Mouse (Mus musculus) splenic B cell, adult 2 months (primary cell): Measurements from ENCODE around the gene Dcaf4.

Experiments used
- DNase-seq: peaks from one replicate; pipeline ENCODE4 v3.0.0-alpha.2; 2011; ENCODE audit warnings: low read depth, low spot score
- H3K27me3 ChIP-seq: 2 replicates; pipeline ENCODE4 v1.6.1; 2012; ENCODE audit warnings: mild to moderate bottlenecking, low read length, moderate library complexity, mixed read lengths; ENCODE audit not compliant: control insufficient read depth, poor library complexity, insufficient read depth, severe bottlenecking
- H3K36me3 ChIP-seq: 2 replicates; pipeline ENCODE4 v1.6.1; 2012; ENCODE audit warnings: mild to moderate bottlenecking, low read length, moderate library complexity, mixed read lengths; ENCODE audit not compliant: control insufficient read depth, poor library complexity, insufficient read depth, severe bottlenecking

Dcaf4 gene

GRCm38 (mm10) chr12:83513185-83513584 lies 7.1 kb upstream of the Dcaf4 start:
- no peaks in the 10 kb centered on the region for H3K27me3 ChIP-seq
- no peaks in the 10 kb centered on the region for H3K36me3 ChIP-seq
- DNase-seq, result no peak

DNA sequence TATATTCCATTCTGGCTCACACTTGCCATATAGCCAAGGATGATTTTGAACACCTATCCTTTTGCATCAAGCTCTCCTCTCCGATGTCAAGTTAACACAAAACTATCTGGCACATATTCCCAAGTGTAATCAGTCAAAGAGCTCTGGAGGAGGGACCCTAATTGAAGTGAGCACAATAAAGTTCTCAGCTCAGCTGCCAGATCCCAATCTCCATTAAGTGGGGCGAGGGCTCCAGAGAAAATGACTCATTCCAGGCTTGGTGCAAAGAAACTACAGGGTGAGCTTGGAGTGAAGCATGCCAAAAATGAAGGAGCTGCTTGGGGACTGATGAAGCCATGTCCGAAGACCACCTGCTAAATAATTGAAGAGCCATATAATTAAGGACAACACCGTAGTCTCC lies 6.0 kb upstream of the Dcaf4 start:
- DNase-seq, result no peak
- Histone ChIP-seq H3K36me3 (no peaks in the 10 kb centered on the region), H3K27me3 (no peaks in the 10 kb centered on the region)

DNA sequence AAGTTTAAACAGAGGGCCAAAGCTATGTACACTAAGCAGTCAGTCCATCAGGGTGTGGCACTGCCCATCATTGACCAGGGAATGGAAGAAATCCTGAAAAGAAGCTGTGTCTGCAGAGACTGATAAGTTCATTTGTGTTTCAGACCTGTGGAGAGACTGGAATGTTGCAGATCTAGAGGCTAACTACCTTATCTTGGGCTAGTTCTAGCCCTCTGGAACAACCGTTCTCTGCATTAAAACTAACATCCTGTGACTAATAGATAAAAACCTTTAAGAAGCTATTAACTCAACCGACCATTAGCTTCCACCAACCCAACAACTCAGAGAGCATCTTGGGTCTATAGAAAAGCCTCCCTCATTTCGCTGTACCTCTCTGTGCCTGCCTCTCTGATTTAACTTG lies 2.7 kb upstream of the Dcaf4 start:
- no peak for DNase-seq
- no peaks in the 10 kb centered on the region for H3K27me3 ChIP-seq
- H3K36me3 ChIP-seq, result no peaks in the 10 kb centered on the region

DNA sequence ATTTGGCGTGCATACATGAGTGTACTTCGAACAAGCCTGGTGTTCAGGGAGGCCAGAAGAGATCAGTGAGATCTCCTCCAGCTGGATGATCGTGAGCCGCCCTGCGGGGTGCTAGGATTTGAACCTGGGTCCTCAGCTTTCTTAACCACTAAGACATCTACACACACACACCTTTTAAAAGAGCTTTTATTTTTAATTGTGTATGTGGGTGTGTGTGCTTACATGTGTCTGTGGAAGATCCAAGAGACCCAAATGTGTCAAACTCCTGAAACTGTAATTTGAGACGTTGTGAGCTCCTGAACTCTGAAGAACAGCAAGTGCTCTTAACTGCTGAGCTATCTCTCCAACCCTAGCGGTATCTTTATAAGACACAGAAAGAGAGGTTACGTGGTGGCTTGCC lies 817 bp downstream of the Dcaf4 start:
- Histone ChIP-seq H3K36me3 (no peaks in the 10 kb centered on the region), H3K27me3 (no peaks in the 10 kb centered on the region)
- no peak for DNase-seq

- Histone ChIP-seq H3K36me3 (no peaks in the 10 kb centered on the region), H3K27me3 (no peaks in the 10 kb centered on the region)
- DNase-seq, result no peak
These were observed 2.8 kb downstream of the Dcaf4 start for GRCm38 (mm10) chr12:83523056-83523455.

DNA sequence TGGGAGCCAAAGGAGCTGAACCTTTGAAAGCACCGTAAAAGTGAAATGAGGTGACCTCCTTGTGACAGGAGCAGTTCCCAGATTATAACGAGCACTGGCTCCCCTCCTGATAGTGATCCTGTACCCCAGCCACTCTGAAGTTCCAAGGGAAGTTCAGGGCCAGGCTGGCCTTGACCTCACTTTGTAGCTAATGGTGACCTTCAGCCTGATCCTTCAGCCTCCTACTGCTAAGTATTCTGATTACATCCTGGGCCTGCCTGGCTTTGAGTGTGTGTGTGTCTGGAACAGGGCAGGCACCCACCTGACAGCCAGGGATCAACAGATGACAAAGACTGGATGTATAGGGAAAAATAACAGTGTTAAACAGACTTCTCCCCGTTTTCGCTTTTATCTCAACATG lies 3.6 kb downstream of the Dcaf4 start:
- Histone ChIP-seq H3K36me3 (no peaks in the 10 kb centered on the region), H3K27me3 (no peaks in the 10 kb centered on the region)
- DNase-seq, result no peak

DNA sequence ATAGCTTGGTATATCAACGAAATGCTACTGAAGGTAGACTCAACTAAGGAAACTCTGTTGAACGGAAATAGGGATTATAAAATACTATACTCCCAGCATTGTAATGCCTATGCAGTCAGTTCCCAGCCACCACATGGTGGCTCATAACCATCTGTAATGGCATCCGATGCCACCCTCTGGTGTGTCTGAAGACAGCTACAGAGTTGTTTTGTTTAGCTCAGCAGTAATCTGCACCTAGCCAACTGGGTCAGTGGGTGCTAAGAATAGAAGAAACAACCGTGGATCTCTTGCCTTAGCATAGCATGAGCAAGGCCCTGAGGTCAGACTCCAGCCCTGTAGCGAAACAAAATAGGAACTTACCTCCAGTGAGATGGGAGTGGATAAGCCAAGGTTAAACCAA lies 4.1 kb downstream of the Dcaf4 start:
- H3K36me3 ChIP-seq, result no peaks in the 10 kb centered on the region
- H3K27me3 ChIP-seq, result no peaks in the 10 kb centered on the region
- no peak for DNase-seq

- no peak for DNase-seq
- Histone ChIP-seq H3K36me3 (no peaks in the 10 kb centered on the region), H3K27me3 (no peaks in the 10 kb centered on the region)
These were observed 5.7 kb downstream of the Dcaf4 start for GRCm38 (mm10) chr12:83525822-83526544.

- Histone ChIP-seq H3K27me3 (no peaks in the 10 kb centered on the region), H3K36me3 (no peaks in the 10 kb centered on the region)
These were observed 7.5 kb downstream of the Dcaf4 start for GRCm38 (mm10) chr12:83527816-83528215.

DNA sequence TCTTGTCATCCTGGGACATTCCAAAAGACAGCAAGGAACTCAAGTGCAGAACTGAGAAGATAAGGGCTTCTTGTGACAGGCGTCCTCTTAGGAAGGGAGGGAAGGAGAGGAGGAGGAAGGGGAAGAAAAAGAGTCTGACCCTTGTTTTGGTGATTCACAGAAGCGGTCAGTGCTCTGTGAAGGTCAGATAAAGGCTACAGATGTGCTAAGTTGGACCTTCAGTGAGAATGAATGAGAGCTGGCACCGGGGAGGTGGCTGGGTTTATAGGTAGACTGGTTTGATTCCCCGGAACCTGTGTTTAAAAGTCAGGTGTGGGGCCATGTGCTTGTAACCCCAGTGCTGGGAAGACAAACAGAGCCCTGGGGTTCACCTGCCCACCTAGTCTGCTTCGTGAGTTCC lies 8.4 kb downstream of the Dcaf4 start:
- H3K27me3 ChIP-seq, result no peaks in the 10 kb centered on the region
- no peaks in the 10 kb centered on the region for H3K36me3 ChIP-seq
- DNase-seq, result no peak

More at GRCm38 (mm10) chr12:83527816-83528215, 7.5 kb downstream of the Dcaf4 start:
- no peak for DNase-seq

GRCm38 (mm10) chr12:83531992-83532391 lies 11.7 kb downstream of the Dcaf4 start:
- Histone ChIP-seq H3K27me3 (no peaks in the 10 kb centered on the region), H3K36me3 (no peaks in the 10 kb centered on the region; the same call in 1 of the 2 replicates)
- no peak for DNase-seq

DNA sequence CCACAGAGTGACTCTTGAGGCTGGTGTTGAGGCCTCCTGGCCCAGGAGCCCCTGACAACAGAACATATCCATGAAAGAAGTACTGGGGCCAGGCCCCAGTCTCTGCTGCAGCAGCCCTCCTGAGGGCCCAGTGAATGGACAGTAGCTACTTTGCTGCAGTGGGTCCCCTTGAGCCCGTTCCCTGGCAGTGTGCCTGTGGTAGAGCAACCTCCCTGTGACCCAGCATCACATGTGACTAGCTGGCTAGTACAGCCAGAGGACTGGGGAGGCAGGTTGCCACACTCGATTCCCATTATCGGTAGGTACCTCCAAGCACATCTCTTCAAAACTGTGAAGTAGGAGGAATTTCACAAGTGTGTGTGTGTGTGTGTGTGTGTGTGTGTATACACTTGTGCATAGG lies 12.7 kb downstream of the Dcaf4 start:
- Histone ChIP-seq H3K36me3 (no peaks in the 10 kb centered on the region; the same call in 1 of the 2 replicates), H3K27me3 (no peaks in the 10 kb centered on the region)
- no peak for DNase-seq

GRCm38 (mm10) chr12:83534190-83534589 lies 13.9 kb downstream of the Dcaf4 start:
- Histone ChIP-seq H3K36me3 (no peaks in the 10 kb centered on the region; the same call in 1 of the 2 replicates), H3K27me3 (no peaks in the 10 kb centered on the region)
- DNase-seq, result no peak

DNA sequence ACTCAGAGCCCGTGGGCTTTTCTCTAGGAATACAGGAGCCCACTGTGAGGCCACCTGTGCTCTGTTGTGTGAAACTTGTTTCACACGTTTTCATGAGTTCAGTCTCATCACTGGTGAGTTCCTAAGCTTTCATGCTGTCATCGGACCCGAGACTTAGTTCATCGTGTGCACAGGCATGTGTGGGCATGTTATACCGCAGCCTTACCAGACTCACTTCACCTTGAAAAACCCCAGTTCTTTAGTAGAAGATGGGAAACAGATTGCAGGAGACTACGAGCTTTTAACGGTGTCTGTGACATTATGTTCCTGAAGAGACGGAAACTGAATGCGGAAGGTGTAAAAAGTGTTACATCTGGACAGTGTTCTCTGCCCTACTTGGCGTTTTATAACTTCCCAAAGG lies 15.2 kb downstream of the Dcaf4 start:
- DNase-seq, result no peak
- Histone ChIP-seq H3K27me3 (no peaks in the 10 kb centered on the region), H3K36me3 (peaks cover 1% of the 10 kb centered on the region; the same call in 1 of the 2 replicates)

- H3K36me3 ChIP-seq, result peaks cover 1% of the 10 kb centered on the region; the same call in 1 of the 2 replicates
- DNase-seq, result no peak
These were observed 15.8 kb downstream of the Dcaf4 start for GRCm38 (mm10) chr12:83536039-83536438.

DNA sequence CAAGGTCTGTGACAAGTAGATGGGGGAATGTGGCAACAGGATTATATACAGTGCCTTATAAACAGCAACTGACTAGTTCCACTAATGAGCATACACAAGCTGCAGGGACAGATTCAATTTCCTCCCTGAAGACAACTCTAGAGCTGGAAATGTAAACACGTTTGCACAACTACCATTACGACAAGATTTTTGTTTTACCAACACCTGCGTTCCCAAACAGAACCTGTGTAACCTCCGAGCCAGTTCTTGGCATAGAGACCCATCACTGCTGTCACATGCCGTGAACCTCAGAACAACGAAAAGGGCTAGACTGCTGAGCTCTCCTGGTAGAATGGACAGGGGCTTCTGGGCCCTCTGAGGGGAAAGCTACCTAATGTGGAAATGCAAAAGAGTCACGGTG lies 23.7 kb downstream of the Dcaf4 start:
- no peaks in the 10 kb centered on the region for H3K27me3 ChIP-seq
- DNase-seq, result no peak
- peaks cover 10% of the 10 kb centered on the region for H3K36me3 ChIP-seq

More at GRCm38 (mm10) chr12:83536039-83536438, 15.8 kb downstream of the Dcaf4 start:
- no peaks in the 10 kb centered on the region for H3K27me3 ChIP-seq
